Mouse (Mus musculus): Measurements from ENCODE around the gene Plcl2.
"Not testable (repeated sequence)": the region's sequence is repeated elsewhere in the genome, so short reads cannot be mapped to it uniquely, and the experiment has no call there.

Plcl2 gene

DNA sequence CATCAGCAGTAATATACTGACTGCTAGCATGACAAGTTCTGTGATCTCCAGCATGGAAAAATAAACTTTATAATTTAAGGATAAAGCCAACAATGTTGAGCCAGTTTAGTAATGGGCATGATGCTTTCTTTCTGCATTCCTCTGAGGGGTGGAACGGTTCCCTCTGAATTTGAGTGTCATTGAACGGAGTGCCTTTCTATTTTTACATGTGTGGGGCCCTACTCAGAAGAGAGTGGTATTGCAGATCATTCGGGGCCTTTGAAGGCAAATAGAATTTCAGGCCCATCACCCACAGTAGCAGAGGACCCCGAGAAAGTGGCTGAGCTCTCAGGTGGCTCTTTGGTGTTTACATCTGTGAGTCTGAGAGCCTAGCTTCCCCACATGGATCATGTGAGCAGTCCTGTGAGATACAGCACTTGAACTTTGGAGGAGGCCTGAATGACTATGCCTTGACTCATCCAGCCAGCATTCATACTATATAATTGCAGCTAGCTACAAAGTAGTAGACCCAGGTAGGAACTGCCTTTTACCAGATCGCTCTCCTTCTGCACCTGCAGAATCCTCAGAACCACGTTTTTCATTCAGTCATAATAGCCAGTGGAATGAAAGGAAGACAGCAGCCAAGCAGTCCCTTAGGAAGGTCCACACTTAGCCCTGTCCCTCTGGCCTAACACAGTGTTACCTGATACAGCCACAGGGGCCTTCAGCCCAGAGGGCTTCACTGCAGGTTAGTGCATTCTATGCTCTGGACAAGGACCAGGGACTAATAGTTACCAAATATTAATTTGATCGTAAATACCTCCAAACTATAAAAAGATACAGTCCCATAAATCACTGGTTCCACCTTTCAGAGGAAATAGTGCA, 125.0 kb downstream of the Plcl2 start:
- no peak for DNase-seq

DNA sequence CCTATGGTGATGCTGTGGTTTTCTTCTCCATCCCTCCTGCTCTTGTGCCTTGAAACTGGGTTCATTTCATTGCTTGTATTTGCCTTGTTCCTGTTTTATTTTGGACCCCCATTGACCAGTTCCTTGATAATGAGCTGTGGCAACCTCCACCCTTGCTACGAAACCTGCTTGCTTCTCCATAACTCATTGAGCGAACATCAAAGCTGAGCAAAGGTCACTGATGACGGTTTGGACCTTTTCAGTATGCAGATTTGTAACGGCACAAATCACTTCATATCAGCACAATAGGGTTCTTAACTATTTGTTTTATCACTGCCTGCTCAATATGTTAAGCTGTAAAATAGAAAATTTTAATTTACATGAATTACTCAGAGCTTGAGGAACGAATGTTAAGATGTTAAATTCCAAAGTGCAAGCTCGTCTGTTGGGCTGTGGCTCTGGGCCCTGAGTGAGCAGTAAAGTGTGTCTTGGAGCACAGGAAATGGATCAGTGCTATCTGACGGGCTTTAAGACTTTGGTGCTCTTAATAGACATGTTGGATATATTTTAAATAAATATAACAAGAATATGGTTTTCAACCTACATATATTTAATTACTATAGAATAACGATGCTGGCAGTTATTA, 126.9 kb downstream of the Plcl2 start:
- DNase-seq: no peak

DNA sequence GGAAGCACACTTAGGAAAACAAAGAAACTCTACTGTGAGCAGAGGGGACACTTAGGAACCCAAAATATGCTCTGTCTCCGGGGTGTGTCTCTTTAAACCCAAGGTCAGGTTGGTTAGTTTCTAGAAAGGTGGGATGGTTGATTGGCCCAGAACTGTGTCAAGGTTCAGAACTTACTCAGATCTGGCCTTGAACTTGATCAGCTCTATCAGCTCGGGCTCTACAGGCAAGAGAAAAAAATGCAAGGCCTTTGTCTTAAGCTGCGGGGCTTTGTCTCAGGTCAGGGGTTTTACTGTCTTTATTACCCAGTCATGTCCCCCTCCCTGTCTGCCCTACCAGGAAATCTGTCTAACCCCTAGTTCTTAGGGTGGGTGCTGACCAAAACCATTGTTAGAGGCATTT, 129.6 kb downstream of the Plcl2 start:
- DNase-seq: no peak

DNA sequence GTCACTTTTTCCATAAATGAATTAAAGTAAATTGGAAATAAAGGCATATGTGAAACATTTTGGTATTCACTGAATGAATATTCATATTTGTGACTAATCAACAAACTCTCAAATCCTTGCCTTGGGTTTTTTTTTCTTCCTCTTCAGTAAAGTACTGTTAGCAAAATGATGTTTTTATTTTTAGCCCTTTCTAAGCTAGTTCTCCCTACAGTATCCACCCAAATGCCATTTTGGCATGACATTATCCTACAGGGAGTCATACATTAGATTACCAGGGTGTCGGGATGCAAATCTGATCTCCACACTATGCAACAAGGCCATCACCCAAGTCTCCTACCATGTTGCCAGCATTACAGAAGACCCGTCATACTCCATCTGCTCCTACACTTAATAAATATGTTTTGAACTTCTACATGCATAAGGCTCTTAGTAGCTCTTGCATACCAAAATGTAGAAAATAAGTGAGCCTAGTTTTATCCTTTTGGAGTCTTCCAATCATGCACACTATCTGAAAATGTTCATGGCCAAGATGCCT, 131.9 kb downstream of the Plcl2 start:
- DNase-seq: no peak

DNA sequence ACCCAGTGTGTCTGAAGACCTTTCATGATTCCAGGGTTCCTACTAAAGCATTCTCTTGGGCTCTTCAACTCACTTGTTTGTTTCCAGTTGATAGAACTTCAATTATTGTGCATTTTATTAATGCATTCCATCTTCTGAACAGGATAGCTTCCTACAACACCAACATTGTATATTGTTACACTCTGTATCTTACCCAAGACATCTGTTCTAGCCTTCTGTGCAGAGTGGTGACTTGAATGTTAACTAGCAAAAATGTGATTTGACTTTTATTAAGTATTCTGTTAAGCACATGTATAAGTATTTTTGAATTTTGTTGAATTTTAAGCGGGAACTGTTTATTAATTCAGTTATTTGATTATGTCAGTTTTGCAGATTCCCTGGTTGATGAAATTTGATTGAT, 132.7 kb downstream of the Plcl2 start:
- DNase-seq: no peak

DNA sequence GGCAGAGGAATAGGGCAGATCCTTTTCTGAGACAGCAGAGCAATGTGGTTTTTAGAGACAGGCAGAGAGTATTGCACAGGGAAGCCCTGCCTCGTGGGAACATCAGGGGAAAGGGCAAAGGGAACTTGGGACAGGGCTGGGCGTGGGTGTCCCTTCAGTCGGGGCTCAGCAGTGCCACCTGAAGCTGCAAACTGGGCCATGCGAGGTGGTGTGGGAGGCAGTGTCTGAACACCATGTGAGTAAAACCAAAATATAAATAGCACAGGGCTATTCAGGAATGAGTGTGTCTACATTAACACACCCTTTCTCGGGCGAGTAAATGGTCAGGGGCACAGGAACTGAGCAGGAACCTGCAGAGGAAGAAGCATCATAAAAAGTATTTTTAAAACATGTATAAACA, 134.2 kb downstream of the Plcl2 start:
- no peak for DNase-seq

DNA sequence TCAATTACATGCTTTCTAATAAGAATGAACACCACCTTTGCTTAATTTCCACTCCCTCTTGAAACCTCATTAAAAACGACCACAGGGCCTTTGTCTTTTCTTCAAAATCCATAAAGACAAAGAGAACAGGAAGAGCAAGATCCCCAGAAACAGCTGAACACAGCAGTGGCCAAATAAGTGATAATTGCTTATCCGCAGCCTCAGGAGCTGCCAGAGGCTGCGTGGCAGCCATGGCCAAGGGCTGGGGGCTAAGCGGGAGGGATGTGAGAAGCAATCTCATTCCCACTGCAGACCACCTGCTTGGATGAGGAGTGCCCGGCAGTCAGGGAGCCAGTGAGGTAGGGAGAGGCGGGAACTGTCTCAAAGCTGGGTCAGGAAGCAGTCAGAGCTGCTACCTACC, 134.8 kb downstream of the Plcl2 start:
- no peak for DNase-seq

DNA sequence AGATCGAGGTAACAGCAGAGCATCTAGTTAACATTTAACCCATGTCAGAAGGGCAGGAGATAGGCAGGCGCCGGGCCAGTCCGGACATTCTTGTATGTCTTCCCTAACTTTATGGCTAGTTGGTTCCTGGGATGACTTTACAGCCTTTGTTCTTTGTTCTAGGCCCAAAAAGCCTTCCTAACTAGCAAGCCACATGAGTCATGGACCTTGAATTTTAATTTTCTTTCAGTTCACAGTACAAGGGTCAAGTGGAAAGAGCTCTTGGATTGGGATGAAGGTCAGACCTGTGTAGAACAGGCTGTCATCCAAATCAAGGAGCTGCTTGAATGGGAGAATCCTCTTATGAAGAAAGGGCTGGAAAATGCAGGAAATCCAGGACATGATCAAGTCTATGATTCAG, 138.9 kb downstream of the Plcl2 start:
- DNase-seq: not testable (repeated sequence)

DNA sequence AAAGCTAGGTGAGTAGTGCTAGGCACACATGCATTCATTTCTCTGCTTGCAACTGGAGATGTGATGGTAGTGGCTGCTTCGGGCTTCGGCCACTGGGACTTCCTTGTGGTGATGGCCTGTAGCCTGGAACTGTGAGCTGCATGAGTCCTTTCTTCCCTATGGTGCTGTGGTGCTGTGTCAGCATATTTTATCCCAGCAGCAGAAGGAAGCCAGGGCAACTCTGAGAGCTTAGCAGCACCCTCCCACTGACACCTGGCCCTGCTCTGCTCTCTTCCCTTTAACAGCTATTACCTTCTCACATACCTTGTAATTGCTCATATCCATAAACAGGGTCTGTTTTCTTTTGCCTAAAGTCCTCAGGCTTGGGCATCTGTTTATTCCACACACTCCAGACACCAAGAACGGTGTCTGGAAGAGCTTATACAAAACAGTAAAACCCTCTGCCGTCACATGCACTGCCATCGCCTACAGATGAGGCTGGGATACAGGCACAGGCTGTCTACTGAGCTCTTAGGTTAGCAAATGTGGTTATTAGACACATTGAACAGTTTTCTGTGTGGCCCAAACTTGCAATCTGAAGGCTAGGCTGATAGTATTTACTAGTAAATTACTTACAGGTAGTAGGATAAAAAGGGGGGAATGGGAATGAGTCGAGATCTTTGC, 139.7 kb downstream of the Plcl2 start:
- peak; percentile 39 for DNase-seq

DNA sequence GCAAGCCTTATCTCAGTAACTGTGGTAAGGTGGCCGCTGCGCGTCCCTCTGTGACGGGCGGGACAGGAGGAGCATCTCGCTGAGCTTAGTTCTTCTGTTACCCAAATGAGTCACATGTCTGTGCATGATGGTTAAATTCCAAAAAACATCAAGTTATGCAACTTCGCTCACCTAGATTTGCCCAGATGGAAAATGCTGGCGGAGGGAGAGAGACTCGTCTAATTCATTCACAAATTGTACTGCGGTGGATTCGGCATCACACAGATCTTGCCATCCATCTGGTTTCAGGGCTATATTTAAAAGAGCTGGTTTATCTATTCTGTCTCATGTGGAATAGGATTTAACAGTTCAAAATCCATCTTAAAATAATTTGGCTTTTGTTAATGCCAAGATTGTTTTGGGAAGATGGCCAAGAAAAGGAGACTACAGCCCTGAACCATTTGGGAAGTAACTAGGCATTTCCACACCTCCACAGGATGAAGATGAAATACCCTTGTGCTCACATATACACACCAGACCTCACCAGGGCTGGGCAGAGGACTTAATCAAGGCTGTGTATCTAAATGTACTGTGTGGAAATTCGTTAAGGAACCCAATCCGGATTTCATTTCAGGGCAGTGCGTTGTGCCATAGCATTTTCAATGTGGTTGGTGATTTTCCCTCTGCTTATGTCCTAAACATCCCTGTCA, 141.5 kb downstream of the Plcl2 start:
- peak; percentile 88 for DNase-seq

DNA sequence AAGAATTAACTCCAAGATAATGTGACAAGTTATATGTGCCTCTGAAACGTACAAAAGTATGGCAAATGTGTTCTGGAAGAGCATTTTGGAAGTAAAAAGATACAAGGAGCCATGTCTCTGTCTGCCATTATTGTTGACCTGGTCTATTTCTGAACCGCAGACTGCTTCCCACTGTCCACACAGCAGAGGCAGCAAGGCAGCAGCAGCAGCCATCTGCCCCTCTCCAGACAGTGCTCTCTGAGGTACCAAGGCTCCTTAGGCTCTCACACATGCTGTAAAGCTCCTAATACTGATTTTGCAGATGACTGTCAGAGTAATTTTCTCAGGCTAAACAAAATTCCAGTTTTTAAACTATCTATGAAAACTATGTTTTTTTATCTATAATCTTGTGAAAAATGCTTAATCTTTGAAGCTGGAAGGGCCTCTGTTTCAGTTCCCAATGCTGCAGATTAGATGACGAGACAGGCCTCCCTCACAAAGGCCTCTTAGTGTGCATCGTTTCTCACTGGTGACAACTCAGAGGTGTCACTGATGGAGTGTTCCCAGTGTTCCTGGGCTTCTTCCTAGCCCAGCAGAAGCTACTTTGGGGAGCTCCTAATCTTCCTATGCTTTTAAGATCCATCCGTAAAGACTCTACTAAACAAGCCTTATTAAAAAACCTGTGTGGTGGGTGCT, 145.7 kb downstream of the Plcl2 start:
- DNase-seq: no peak

DNA sequence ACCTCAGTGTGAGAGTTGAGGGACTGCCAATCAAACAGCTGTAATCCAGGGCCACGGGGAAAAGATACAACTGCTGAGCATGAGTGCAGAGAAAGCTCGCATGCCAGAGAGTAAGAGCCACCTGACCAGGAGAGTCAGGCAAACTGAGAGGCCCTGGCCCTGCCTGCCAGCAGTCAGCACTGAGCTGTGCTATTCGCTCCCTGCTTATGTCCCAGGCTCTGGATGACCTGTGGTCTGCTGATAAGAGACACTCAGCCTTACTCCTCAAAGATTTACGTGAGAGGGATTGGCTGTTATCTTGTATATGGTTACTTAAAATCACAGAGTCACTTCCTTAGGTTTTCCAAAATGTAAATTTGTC, 146.2 kb downstream of the Plcl2 start:
- DNase-seq: no peak

DNA sequence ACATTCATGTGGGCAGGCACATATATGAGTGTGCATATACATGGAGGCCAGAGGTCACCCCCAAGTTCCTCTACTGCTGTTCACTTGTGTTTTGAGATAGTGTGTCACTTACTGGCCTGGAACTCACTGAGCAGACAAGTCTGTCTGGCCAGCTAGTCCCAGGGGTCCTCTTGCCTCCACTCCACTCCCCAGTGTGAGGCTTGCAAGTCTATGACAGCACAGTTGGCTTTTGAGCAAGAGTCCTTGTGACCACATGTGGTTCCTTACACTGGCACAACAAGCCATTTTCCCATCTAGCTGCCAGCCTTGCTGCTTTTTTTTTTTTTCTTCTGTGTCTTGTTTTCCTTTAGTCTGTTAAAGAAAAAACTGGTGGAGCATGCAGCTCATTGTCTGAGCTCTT, 148.1 kb downstream of the Plcl2 start:
- no peak for DNase-seq

DNA sequence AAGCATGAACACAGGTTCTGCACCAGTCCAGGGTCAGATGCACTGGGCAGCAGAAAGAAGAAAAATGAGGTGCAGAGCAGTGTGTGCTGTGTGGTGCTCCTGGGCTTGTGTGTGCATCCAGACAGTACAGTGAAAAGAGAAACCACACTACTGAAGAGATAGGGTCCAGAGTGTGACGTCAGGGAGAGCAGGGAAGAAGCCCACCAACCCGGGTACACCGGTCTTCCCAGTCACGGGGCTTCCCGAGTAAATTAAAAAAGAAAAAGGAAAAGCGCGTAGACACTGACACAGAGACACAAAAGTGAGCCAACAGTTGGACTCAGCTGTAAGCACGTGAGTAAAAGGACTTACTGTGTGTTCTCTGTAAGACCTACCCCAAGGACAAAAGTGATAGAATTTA, 149.7 kb downstream of the Plcl2 start:
- DNase-seq: no peak

DNA sequence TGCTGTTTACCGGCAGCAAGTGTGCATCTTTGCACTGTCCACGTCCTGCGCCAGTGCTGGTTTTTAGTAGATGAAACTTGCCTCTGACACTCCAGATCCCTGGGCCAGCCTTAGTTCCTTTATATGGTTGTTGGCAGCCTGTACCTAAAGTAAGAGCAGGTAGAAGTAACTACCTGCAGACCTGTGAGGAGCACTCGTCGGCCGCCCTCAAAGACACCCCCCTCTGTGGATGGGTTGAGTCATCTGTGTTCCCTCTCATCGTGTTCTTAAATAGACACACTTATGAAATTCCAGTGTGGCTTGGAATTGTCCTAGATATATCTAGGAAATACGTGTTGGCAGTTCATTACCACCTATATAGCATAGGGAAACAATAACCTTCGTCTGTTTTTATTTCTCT, 158.4 kb downstream of the Plcl2 start:
- no peak for DNase-seq

DNA sequence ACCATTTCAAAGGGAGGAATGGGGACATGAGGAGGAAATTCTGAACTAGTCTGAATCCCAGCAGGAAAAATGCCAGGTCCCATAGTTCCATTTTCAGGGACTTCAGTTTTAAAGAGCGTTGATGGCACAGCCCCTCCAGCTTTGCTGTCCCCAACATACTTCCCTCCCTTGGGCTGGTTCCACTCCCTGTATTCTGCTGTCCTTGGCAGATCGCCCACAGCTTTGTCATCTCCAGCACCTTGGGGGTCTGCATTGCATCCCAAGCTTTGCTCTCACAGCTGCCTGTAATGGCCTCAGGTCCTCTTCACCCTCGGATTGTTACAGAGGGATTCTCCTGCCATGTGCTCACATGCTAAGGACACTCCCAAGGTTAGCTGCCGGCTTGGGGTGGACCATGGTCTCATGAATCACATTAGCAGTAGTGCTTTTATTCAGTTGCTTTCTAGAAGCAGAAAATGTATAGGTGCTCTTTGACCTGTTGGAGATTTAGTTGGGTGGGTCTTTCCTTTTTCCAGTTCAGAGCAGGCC, 159.5 kb downstream of the Plcl2 start:
- no peak for DNase-seq

DNA sequence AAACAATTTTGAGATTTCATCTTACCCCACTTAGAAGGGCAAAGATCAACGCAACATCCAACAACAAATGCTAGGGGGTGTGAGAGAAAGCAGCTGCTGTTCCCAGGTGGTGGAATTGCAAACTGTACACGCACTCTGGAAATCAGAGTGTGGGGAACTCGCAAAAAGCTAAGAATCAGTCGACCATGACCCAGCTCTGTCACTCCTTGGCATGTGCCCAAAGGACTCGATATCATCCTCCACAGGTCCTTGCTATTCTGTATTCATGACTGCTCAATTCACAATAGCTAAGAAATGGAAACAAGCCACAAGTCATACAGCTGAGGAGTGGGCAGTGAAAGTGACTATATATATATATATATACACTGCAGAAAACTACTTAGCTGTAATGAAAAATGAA, 162.2 kb downstream of the Plcl2 start:
- DNase-seq: no peak

DNA sequence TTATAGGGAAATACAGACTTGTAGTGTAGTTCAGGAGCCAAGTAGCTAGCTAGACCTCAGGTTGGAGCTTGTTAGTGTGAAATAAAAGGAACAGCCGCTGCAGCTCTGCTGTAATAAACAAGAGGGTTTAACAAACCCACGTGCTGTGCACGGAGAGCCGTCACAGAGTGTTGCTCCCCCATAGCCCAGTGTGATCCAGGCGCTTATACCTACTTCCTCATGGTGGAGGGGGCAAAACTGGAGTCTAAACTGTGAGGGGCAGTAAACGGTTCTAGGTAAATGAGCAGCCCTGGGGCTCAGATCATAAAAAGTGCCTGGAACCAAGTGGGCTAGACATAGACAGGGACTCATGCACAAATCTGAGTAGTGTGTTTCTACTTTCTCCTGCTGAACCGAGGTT, 165.4 kb downstream of the Plcl2 start:
- peak; percentile 38 for DNase-seq

DNA sequence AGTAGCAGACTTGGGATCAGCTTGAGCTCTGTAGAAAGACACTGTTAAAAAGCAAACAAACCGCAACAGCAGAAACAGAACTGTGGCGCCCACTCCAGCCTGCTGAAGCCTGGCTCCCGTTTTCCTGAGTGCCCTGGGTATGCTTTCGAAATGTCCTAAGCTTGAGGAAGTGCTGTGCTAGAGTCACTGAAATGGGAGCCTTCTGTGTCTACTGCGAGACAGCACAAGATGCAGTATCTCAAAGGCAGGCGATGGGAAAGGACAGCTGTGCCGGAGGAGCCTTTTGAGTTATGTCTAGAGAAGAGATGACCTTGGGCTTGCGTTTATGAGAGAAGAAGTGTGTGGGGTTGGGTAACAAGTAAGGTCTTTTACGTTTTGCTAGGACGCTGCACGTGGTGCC, 166.0 kb downstream of the Plcl2 start:
- DNase-seq: peak; percentile 45

DNA sequence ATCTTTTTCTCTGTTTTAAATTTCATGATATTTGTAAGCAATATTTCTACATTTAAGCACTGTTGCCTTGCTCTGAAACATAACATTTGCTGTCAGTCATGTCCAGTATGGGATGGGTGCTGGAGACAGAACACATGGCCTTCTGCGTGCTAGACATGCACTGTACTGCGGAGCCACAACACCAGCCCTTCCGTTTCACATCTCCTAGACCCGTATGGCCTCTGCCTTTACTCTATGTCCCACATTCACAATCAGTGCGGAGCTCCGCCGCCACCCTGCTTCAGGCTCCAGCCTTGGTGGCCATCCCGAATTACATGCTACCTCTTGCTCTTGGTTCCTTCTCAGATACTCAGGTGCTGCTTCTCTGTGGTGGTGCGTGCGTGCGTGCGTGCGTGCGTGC, 168.1 kb downstream of the Plcl2 start:
- DNase-seq: no peak

DNA sequence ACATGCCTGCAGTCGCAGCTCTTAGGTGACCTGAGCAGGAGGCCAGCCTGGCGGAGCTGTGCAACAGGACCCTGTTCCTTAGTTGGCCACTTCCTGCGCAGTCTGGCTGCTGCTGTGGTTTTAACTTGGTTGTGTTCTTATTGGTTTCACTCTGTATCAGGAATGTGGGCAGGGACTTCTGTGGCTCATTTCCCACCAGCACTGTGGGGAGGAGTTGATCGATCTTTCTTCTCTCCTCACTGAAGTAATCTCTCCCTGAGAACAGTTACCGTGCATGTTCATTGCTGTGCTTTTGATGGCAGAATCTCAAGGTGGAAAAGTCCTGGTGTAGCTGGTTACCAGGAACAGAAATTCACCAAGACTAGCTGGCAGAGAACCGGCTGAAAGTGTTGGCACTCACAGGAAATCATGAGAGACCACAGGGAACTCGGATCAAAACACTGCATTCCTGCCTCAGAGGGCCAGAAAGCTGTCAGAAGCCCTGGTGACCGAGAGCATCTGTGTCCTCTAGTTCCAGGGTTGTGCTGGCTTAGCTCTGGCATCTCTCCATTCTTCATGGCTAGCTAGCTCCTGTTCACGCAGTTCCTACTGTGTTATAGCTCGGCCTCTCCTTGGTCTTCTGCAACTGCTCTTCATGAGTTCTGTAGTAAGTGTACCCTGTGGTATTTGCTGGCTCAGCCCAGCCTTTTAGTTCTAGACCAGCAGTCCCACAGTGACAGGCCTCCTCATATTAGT, 168.9 kb downstream of the Plcl2 start:
- DNase-seq: peak; percentile 59

DNA sequence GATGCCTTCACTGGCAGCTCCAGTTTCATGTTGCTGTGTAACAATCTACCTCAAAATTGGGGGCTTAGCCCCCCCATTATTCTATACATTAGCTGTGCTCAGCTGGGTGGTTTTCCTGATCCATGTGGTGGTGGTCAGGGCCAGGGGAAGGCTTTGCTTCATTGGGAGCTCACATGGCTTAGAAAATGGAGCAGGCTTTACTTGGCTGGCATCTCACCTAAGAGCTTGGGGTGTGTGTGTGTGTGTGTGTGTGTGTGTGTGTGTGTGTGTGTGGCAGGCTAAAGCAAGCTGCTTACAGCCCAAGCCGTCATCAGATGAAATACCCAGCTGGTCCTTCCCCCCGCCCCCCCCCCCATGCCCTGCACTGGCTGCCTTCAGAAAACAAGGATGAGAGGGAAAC, 169.5 kb downstream of the Plcl2 start:
- DNase-seq: no peak

All from layer of hippocampus, adult 9-11 months (tissue).